Mouse (Mus musculus) neutrophil, adult 5-6 weeks (primary cell): Measurements from ENCODE around the gene Nhlrc2. TPM values are rescaled to one million over a fixed set of nuclear protein-coding genes. Genes with fewer than 3 reads are reported as not detected.

Source experiments
- total RNA-seq: library from RNA; stranded (forward); fragments of 200-1000 nt; gene quantifications from 2 replicates; pipeline ENCODE4 v1.2.3, GENCODE M21; 2017

Gene Nhlrc2
- total RNA-seq, 1 experiment from 2014 or later = 19.0 TPM

Other genes with a start within 250 kb of the Nhlrc2 start
- gene Nrap, start 158.2 kb upstream of the Nhlrc2 start, total RNA-seq = not detected in 2 replicates
- gene Casp7, start 151.1 kb upstream of the Nhlrc2 start, total RNA-seq = 16.5 and 17.9 TPM in 2 replicates
- 6.1 and 6.3 TPM in 2 replicates for gene Plekhs1, start 86.6 kb upstream of the Nhlrc2 start, total RNA-seq
- gene Dclre1a, start within 50 bp of the Nhlrc2 start, total RNA-seq = 2.9 and 4.3 TPM in 2 replicates
- gene Adrb1, start 173.9 kb downstream of the Nhlrc2 start, total RNA-seq = 0.12 TPM in 1 of 2 replicates, not detected in the other